9 mouse cellular contexts compared by ENCODE assay signal in the genomic region with DNA sequence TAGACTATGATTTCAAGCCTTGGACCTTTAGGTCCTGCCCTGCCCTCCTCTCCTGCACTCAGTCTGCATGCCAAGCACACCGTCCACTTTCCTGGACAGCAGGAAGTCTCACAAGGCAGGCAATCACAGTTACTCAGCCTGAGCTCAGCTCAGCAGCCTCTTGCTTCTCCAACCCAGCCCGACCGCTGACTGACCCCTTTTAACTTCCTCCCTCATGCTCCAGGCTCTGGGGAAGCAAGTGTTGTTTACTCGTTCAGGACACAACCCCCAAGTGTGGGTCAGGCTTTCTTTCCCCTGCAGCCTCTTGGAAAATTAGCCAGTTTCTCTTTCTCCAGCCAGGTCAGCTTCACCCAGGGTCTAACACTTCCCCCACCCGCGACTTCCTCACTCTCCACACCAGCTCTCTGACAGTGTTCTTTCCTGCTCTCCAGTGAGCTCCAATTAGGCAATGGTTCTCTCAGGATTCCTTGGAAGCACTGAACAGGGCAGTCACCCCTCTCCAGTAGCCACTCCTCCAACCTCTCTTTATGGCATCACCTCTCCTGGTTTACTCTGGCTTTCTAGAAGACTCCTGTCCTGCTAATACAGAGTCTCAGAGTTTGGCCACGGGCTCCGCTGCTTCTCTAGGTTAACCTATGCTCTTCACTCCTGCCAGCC. TPM values are rescaled to one million over a fixed set of nuclear protein-coding genes. Genes with fewer than 3 reads are reported as not detected.
DNase-seq lines count a peak whose midpoint lies in the region; ATAC-seq lines count a peak whose summit lies in the region.
"Had no signal": no experiment of that assay in that cellular context is flagged by ENCODE, and none has a peak within 500 bp of the region (broad histone marks: within the 10 kb centered on the region; RNA-seq: fewer than 3 reads in every experiment).

No protein-coding gene starts in this region.

- no peaks in the 10 kb centered on the region for H3K9me3 ChIP-seq in kidney, embryonic 16.5 days (ENCODE audit: low read length)
- H3K9me3 ChIP-seq in lung, embryonic 16.5 days (ENCODE audit: control insufficient read depth, low read length), result no peaks in the 10 kb centered on the region

- DNase-seq in heart, adult 8-10 months (ENCODE audit: low spot score), result peak; percentile 19
- DNase-seq in left cerebral cortex, postnatal 4 days, result no peak
- no peak for DNase-seq in layer of hippocampus, adult 8-10 months (ENCODE audit: low spot score in 2 of 2)
- no peak for DNase-seq in thymus, postnatal 4 days

- peak; percentile 54; the same call in 1 of the 2 replicates for ATAC-seq in common myeloid progenitor, adult 5-6 weeks (replicated peaks; ENCODE audit: low read depth, poor library complexity, severe bottlenecking)
- peak; percentile 82 for ATAC-seq in kidney, embryonic 16.5 days (ENCODE audit: low FRiP score, low TSS enrichment)
- ATAC-seq in lung, embryonic 16.5 days (ENCODE audit: low read depth), result peak; percentile 91
- no peak for ATAC-seq in erythroblast, adult 5-6 weeks (replicated peaks; ENCODE audit: low FRiP score, poor library complexity, severe bottlenecking)

- H3K27me3 ChIP-seq in kidney, embryonic 16.5 days (ENCODE audit: insufficient read depth, low read length), result no peaks in the 10 kb centered on the region
- no peaks in the 10 kb centered on the region for H3K27me3 ChIP-seq in lung, embryonic 16.5 days (ENCODE audit: control insufficient read depth, insufficient read depth, low read depth, low read length)

- H3K4me3 ChIP-seq in kidney, embryonic 16.5 days (ENCODE audit: low read length), result no peak overlapping the region
- no peak overlapping the region for H3K4me3 ChIP-seq in lung, embryonic 16.5 days (ENCODE audit: low read length)

- intact Hi-C loops in left cerebral cortex, postnatal 4 days (cut with DNase I), result no loop called here

- H3K27ac ChIP-seq in kidney, embryonic 16.5 days (ENCODE audit: low read length), result peak overlapping the region; percentile 85
- H3K27ac ChIP-seq in lung, embryonic 16.5 days (ENCODE audit: low read length), result peak overlapping the region; percentile 64

- H3K4me2 ChIP-seq in kidney, embryonic 16.5 days (replicated peaks; ENCODE audit: low read depth, low read length), result peak overlapping the region; percentile 11; the same call in 1 of the 2 replicates
- peak overlapping the region; percentile 33 for H3K4me2 ChIP-seq in lung, embryonic 16.5 days (ENCODE audit: low read depth, low read length)

- peaks cover 40% of the 10 kb centered on the region for H3K4me1 ChIP-seq in kidney, embryonic 16.5 days (ENCODE audit: insufficient read depth, low read length)
- peaks cover 30% of the 10 kb centered on the region for H3K4me1 ChIP-seq in lung, embryonic 16.5 days (replicated peaks; ENCODE audit: control insufficient read depth, insufficient read depth, low read length)

- H3K36me3 ChIP-seq in kidney, embryonic 16.5 days (ENCODE audit: insufficient read depth, low read length), result no peaks in the 10 kb centered on the region
- H3K36me3 ChIP-seq in lung, embryonic 16.5 days (ENCODE audit: control insufficient read depth, insufficient read depth, low read length), result no peaks in the 10 kb centered on the region
- H3K36me3 ChIP-seq: G1E had no signal

- 0 out of 2 replicates have a peak overlapping the region, but pooled peaks have one; percentile 19 for H3K9ac ChIP-seq in kidney, embryonic 16.5 days (replicated peaks; ENCODE audit: low read length)
- 0 out of 2 replicates have a peak overlapping the region, but pooled peaks have one; percentile 3 for H3K9ac ChIP-seq in lung, embryonic 16.5 days (ENCODE audit: low read length)

- 15% methylated on average over 8 of the region's 8 CpGs for WGBS in kidney, embryonic 16.5 days
- WGBS in lung, embryonic 16.5 days, result 18% methylated on average over 8 of the region's 8 CpGs

RNA-seq across cellular contexts. Expression of gene Grik4, which starts 35.5 kb away (rescaled TPM):
- total RNA-seq in common myeloid progenitor, adult 5-6 weeks (2017), result not detected in 2 replicates
- total RNA-seq in heart, adult 8-10 months (2022), result not detected
- polyA plus RNA-seq in kidney, embryonic 16.5 days (2015; fragmentation: Nextera tagmentation; extraction: Ambion mirVana), result 3.3 and 4.4 TPM in 2 replicates
- 1.5 and 2.3 TPM in 2 replicates for polyA plus RNA-seq in lung, embryonic 16.5 days (2015; fragmentation: Nextera tagmentation; extraction: Ambion mirVana)
- total RNA-seq in left cerebral cortex, postnatal 4 days (2021), result 10 to 100 TPM; 13.4 to 16.8 TPM
- not detected in 2 replicates for total RNA-seq in erythroblast, adult 5-6 weeks (2015; ENCODE audit: low replicate concordance)
- total RNA-seq in erythroblast, adult 5-6 weeks (2017; ENCODE audit: low replicate concordance), result not detected in 2 replicates
- 10 to 100 TPM; 48.5 to 59.1 (median 53.3) TPM for total RNA-seq in layer of hippocampus, adult 8-10 months (2022)
- polyA plus RNA-seq: G1E had no signal

Comparison
In these comparisons a context has a peak if more than half of its experiments do, and no peak if none do; other contexts are left out.
1. RNA of gene Grik4, which starts 35.5 kb away (total RNA-seq): 48.5 to 59.1 TPM in layer of hippocampus, adult 8-10 months and 13.4 to 16.8 TPM in left cerebral cortex, postnatal 4 days; not detected in heart, adult 8-10 months, not detected in common myeloid progenitor, adult 5-6 weeks and not detected in erythroblast, adult 5-6 weeks; every median in the first group is over 10 times any median in the second.